Mouse (Mus musculus): ENCODE results near the gene Serp1.
"Not testable (repeated sequence)": the region's sequence is repeated elsewhere in the genome, so short reads cannot be mapped to it uniquely, and the experiment has no call there.

Gene Serp1

GRCm38 (mm10) chr3:58508020-58508750, 17.5 kb downstream of the Serp1 start:
- DNase-seq (ENCODE audit: low spot score in 2 of 2): no peak

GRCm38 (mm10) chr3:58504676-58505075, 21.0 kb downstream of the Serp1 start:
- DNase-seq (ENCODE audit: low spot score in 2 of 2): no peak

- no peak for DNase-seq (ENCODE audit: low spot score in 2 of 2)
Measured at GRCm38 (mm10) chr3:58503720-58504333, 21.9 kb downstream of the Serp1 start.

GRCm38 (mm10) chr3:58501961-58502360, 23.7 kb downstream of the Serp1 start:
- peak in 1 of 2 experiments; percentile 23 for DNase-seq (ENCODE audit: low spot score in 2 of 2)

- no peak for DNase-seq (ENCODE audit: low spot score in 2 of 2)
Measured at GRCm38 (mm10) chr3:58493621-58494020, 32.1 kb downstream of the Serp1 start.

GRCm38 (mm10) chr3:58490787-58491186, 34.9 kb downstream of the Serp1 start:
- no peak for DNase-seq (ENCODE audit: low spot score in 2 of 2)

- no peak for DNase-seq (ENCODE audit: low spot score in 2 of 2)
Measured at GRCm38 (mm10) chr3:58487999-58488775, 37.5 kb downstream of the Serp1 start.

- no peak for DNase-seq (ENCODE audit: low spot score in 2 of 2)
Measured at GRCm38 (mm10) chr3:58487121-58487520, 38.6 kb downstream of the Serp1 start.

- peak; percentile 46 to 69 for DNase-seq (ENCODE audit: low spot score in 2 of 2)
Measured at GRCm38 (mm10) chr3:58485883-58486282, 39.8 kb downstream of the Serp1 start.

GRCm38 (mm10) chr3:58478755-58479455, 46.8 kb downstream of the Serp1 start:
- no peak for DNase-seq (ENCODE audit: low spot score in 2 of 2)

- DNase-seq (ENCODE audit: low spot score in 2 of 2): not testable (repeated sequence)
Measured at GRCm38 (mm10) chr3:58475298-58475697, 50.4 kb downstream of the Serp1 start.
